Mouse (Mus musculus): ENCODE results near the gene Cd164l2.

The Cd164l2 gene

DNA sequence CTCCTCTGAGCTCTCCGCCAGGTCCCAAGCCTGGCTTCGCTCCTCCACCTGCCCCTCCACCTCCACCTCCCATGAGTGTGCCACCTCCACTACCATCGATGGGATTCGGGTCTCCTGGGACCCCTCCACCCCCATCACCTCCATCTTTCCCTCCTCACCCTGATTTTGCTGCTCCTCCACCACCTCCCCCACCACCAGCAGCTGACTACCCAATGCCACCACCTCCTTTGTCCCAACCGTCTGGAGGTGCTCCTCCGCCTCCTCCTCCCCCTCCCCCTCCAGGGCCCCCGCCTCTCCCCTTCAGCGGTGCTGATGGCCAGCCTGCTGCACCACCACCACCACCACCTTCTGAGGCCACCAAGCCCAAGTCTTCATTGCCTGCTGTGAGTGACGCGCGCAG, 17.4 kb upstream of the Cd164l2 start:
- DNase-seq (ENCODE audit: low read depth, low spot score): no peak

DNA sequence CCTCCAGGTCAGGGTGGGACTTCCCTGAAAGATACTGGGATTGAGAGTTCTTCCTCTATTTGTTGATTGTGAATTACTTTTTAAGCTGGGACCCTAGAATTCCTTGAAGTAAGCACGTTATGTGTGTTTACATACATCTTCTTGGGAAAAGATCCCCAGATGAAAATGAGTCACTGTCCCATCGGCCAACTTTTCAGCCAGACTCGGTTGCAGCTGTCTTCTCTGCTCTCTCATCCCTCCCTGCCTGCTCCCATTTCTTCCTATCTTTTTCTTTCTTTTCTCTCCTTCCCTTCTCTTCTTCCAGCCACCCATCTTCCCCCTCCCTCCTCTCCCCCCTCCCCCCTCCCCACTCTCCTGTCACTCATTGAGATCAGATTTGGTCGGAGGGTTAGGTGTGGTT, 16.9 kb upstream of the Cd164l2 start:
- no peak for DNase-seq (ENCODE audit: low read depth, low spot score)

DNA sequence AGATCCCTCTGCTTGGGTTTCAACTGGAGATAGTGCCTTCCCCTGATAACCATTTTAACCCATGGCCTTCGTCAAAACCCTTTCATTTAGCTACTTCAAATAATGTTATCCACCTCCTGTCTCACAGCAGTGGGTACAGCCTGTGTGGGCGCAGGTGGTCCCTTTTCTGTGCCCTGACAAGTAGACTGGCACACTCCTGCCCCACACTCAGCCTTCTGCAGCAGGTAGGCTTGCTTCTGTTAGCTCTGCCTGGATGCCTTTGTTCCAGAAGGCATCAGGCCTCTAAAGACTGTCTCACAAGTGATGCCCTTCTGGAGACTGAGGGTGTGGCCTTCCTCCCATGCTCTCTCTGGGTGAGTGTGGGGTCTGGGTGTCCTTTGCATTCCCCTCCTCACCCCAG, 15.8 kb upstream of the Cd164l2 start:
- DNase-seq (ENCODE audit: low read depth, low spot score): no peak

DNA sequence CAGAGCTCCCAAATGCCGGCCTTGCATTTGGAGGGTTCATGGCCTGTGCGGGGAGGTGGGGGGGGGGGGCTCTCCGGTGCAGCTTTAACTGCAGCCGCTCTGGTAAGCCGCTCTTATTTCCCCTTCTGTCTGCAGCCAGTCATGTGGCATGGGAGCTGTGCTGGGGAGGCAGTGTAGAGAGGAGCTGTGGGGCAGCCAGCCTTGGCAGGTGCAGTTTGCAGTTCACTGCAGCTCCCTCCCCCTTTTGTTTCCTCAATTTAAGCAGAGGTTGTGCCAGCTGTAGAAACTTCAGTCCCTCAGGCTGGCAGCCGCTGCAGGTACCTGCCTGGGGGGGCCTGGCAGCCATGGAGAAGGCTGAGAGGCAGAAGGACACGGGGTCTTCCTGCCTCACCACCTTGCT, 15.1 kb upstream of the Cd164l2 start:
- DNase-seq (ENCODE audit: low read depth, low spot score): no peak

DNA sequence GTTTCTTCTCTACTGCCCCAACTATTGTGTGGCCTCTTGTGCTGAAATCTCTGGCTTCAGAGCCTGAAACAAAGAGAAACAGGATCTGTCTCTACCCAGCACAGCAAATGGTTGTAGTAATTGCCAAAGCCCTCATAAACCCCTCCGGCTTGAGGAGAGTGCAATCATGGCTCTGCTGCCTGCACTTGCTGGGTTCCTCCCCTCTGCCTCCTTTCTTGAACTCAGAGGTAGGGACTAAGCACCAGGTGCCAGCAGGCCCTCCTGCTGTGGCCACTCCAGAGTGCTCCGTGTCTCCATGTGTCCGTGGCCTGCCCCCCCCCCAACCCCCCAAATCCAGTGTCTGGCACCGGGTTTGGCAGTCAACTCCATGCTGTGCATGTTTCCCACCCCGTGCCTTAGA, 14.6 kb upstream of the Cd164l2 start:
- no peak for DNase-seq (ENCODE audit: low read depth, low spot score)

DNA sequence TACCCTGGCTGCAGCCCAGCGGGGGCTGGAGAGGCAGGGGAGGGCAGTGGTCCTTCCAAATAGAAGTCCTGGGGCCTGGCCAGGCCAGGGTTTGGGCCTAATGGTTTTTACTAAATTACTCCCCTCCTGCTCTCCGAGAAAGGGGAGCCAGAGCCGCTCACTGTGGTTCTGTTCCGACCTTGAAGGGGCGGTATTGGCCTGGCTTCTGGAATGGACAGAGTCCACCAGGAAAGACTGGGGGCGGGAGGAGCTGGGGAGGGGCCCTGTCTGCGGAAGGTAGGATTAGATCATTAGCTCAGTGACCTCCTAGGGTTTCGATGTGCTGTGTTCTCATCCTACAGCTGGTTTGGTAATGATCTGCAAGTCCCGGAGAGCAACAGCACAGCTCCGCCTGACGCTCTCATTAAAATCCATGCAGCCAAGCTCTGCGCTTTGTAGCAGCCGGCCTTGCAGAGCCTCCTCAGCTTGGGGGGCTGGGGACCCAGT, 14.1 kb upstream of the Cd164l2 start:
- no peak for DNase-seq (ENCODE audit: low read depth, low spot score)

DNA sequence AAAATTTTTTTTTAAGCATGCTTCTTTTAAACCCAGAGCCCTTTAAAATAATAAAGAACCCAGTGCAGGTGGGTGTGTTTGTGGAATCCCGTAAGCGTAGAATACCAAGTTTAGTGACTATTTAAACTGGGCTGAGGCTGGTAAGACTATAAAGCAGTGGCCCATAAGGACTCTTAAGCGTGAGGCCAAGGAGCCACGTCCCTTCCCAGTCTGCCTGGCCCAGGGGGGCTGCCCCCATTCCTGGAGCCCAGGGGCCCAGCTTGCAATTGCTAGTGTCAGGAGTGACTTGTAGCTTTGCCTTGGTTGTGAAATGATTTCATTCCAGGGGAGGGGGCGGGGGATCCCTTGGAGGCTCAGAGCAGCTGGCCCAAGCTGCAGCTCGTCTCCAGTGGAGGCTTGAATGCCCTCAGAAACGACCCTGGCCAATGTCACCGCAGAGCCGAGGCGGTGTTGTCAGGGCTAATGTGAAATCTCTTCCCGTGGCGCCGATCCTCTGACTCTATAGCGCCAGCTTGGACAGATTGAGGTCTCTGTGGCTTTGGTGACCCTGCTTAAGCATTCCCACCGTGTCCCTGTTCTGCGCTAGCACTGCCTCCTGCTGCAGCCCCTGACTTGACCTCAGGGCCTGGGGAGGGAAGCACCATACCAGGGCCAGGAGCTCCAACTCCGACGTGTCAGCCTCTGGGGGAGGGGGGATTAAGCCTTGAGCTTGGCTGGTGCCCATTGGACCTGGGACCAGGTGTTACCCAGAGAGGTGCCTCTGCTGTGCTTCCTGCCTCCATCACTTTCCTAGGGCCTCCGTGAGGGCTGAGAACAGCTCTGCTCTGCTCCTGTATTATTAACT, 13.4 kb upstream of the Cd164l2 start:
- no peak for DNase-seq (ENCODE audit: low read depth, low spot score)

DNA sequence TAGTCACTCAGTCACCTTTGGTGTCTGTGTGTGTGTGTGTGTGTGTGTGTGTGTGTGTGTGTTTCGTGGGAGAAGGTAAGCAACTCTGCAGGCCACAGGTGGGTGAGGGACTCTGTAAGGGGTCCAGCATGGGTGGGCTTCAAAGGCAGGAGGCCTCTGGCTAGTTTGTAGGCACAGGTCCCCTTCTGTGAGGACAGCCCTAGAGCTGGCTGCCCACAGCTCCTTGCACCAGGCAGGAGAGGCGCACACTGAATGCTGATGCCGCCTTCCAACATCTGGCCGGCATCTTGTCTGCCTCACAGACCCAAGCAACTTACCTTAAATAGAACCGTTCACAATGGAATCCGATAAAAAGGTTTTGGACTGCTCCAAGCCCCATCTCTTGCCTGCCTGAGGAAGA, 12.2 kb upstream of the Cd164l2 start:
- DNase-seq (ENCODE audit: low read depth, low spot score): no peak

DNA sequence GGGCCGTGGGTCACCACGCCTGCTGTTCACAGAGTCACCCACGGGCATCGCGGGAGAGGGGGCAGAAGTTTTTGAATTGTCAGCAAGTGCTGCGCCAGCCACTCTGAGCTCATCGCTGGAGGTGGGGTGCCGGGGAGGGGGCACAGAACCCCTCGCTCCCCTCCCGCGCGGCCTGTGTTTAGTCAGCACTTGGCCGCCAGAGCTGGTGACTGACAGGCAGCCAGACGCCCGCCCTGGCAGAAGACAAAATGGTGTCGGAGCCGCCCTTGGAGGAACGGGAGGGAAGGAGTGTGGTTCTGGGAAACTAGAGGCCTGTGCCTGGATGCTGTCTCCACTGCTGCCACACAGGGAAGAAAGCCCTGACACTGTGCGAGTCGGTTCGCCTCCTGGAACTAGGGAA, 11.6 kb upstream of the Cd164l2 start:
- DNase-seq (ENCODE audit: low read depth, low spot score): no peak

DNA sequence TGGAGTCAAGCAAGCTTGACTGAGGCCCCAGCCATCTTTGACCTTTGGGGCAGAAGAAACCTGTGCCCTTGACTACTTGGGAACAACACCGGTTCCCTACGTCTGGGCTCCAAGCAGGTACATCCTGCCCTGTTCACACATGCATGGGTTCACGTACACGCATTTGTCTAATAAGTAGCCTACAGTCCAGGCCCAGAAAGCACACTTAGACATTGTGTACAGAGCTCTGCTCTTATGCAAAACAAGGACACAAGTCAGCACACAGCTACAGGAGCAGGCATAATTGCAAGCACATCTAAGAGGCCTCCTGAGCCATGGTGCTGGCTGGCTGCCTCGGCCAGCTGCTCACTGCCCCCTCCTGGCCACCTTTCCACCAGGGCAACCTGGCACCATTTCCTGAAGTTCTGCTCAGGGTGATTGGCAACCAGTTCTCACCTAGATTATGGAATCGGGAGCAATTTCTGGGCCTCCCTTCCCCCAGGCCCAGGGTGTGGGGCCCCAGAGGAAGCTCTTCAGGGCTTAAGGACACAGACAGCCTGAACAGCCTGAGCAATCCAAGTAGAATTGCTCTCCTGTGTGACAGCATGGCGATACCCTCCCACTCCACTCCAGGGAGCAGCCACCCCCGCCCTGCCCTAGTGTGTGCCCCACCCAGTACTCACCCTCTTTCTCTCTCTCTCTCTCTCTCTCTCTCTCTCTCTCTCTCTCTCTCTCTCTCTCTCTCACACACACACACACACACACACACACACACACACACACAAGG, 10.7 kb upstream of the Cd164l2 start:
- DNase-seq (ENCODE audit: low read depth, low spot score): peak; percentile 63

DNA sequence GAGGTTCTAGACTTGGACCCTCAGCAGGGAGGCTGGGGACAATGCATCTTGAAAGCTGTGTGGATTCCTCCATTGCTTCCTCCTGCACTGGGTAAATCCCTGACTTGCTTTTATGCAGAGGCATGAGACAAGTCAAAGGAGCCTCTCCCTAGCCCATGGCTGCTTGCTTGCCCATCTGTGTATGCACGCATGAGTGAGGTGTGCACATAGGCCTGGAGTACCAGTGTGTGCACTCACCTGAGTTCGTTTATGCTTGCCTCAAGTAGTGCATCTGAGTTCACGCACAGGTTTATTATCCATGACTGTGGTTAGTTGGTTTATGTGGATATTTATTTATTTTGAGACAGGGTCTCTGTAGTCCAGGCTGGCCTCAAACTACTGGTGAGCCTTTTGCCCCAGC, 9.7 kb upstream of the Cd164l2 start:
- DNase-seq (ENCODE audit: low read depth, low spot score): no peak

DNA sequence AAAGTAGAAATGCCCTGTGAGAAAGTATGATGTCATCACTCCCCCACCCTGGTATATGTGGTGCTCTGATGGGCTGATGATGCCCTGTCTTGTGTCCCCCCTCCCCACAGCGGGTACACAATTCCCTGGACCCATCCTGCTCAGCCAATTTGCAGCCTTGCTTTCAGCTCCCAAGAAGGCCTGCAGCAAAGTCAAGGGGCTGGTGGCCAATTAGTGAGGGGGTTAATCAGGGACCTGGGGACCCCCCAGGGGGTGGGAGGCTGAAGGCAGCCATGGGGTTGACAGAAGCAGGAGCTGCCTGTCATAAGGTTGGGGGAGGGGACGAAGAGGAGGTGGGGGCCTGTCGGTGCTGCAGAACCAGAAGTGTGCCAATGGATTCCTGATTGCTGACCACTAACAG, 8.3 kb upstream of the Cd164l2 start:
- DNase-seq (ENCODE audit: low read depth, low spot score): no peak

DNA sequence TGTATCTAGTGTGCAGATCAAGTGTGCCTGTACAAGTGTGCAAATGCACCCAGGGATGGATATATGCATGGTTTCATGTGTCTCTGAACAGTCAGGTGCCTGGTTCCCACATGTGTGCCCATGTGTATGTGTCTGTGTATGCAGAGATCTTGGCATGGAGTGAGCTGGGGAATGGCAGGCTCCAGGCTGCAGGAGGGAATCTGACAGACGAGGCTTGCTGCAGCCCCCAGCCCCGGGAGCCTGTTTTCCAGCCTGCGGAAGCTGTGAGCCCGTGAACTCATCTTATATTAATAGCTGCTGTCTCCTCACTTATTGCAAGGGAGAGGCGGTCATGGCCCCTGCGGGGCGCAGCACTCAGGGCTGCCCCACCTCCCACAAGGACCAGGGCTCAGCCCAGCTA, 7.6 kb upstream of the Cd164l2 start:
- no peak for DNase-seq (ENCODE audit: low read depth, low spot score)

DNA sequence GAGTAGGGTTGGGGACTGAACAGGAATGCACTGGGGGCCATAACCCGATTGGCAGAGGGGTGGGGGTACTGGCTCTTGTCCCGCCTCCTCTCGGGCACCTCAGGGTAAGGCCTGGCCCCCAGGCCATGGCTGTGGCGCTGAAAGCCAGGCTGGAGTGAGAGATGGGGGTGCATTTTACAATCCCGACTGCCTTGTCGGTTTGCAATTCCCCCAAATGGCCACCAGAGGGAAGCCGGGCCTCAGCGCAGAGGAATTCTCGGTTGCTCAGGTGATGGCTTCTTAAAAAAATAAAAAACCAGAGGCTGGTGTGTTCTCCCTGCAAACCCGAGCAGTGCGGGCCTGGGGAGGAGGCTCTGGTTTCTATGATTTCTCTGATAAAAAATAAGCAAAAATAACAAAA, 2.6 kb upstream of the Cd164l2 start:
- DNase-seq (ENCODE audit: low read depth, low spot score): peak; percentile 80

DNA sequence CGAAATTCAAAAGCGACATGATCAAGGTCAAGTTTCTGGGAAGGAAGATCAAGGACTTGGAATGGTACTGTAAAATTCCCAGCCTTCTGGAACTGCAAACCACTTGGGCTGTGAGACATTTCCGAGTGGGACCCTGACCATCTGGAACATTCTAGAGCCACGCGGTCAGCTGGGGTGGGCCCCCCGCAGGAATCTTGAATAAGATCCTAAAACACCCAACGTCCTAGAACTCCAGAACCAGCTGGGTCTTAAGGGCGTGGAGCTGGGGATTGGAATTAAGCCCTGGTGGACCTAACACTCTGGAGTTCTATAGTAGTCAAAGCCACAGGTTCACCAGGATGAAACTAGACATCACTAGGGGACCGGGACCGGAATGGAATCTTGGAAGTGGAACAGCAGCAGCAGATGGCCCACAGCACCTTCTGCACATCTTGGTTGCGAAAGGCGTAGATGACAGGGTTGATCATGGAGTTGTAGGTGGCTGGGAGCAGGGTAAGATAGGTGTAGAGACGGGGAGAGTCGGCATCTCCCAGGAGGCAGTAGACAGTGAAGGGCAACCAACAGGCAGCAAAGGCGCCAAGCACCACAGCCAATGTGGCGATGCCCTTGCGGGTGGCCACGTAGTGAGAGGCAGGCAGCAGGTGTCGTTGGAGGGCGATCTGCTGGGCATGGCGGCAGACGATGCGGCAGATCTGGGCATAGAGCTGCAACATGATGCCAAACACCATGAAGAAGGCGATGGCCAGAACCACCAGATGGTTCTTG, 1.7 kb upstream of the Cd164l2 start:
- no peak for DNase-seq (ENCODE audit: low read depth, low spot score)

DNA sequence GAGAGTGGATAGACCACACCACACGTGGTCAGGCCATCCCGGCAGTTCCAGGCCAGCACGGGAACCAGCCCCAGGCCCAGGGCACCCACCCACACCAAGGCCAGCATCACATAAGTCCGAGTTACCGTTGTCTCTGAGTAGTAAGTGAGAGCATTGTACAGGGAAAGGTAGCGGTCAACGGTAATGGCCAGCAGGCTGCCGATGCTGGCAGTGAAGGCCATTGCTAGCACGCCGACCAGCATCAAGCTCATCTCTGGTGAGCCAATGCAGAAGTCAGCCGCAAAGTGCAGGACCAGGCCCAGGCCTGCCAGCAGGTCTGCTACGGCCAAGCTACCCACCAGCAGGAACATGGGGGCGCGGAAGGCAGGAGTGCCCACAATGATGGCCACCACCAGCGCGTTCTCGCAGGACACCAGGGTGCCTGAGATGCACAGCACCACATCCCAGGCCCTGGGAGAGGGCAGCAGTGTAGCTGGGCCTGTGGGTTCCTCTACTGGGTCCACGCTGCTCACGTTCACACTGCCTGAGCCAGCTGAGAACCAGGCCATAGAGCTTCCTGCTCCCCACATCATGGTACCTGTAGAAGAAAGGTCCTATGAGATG, 1.0 kb upstream of the Cd164l2 start:
- no peak for DNase-seq (ENCODE audit: low read depth, low spot score)

DNA sequence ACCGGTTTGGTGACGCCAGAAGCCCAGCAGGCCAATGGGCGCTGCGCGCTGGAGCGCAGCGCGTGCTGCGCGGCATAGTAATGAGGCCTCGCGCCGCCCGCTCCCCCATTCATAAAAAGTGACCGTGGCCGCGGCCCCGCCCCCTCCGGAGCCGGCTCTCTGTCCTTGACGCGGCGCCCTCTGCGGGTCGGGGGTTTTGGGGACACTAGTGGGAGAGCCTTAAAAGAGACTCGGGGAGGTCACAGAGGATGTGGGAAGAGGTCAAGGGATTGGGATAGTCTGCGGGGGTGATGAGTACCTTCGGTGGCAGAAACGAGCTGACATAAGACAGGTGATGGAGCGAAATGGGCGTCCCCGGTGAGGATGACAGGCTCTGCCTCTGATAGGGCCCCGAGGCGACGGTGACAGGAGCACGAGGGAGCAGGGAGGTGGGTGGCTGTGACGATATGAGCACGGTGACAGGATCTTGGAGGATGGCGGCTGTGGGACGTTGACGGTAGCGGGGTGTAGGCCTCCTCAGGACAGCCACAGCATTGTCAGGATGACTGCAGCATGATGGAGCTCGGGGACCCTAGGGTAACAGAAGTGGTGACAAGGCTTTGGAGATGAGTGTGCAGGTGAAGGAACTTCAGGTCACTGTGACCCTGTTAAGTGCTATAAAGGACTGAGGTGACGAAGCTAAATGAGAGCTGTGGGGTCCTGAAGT, 784 bp downstream of the Cd164l2 start:
- DNase-seq (ENCODE audit: low read depth, low spot score): peak; percentile 88

DNA sequence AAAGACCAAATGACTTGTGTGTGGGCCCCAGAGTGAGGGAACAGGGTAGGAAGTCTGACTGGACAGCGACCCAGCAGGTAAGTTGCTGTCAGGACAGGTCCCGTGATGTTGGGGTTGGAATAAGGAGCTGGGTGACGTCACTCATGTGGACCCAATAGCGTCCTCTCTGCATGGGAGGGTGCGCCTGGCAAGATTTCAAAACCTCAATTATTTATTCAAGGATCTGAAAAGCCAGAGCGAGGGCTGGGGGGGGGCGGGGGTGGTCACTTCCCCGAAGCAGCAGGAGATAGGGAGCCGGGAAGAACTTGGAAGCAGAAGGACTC, 1.3 kb downstream of the Cd164l2 start:
- no peak for DNase-seq (ENCODE audit: low read depth, low spot score)

DNA sequence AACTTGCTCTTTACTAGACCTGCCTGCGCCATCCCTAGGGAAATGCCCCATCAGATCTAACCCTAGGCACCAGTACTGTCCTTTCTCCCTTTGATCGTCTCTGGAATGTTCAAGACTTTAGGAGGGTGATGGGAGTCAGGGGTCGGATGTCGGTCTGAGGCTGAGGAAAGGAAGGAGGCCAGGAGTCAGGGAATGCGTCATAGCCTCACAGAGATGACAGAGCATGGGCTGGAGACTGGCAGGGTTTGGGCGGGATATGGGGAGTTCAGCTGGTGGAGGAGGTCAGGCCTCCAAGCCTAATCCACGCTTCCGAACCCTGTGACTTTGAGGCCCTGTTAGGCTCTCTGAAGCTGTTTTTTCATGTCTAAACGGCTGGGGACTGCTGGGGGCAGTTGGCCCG, 1.7 kb downstream of the Cd164l2 start:
- DNase-seq (ENCODE audit: low read depth, low spot score): no peak

DNA sequence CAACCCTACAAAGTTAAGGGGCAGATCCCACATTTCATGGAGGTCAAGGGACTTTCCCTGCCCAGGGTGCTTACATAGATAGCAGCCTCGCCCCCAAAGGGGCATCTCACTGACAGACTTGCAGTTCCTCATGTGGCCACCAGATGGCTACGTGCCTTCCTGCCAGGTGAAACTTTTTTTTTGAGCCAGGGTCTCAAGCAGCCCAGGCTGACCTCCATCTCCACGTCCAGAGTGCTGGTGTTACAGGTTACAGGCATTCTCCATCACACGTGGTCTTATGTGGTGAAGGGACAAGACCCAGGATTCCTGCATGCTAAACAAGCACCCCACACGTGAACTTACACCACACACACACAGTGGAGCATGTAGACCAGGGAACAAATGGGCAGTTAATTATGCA, 5.7 kb downstream of the Cd164l2 start:
- peak; percentile 88 for DNase-seq (ENCODE audit: low read depth, low spot score)

DNA sequence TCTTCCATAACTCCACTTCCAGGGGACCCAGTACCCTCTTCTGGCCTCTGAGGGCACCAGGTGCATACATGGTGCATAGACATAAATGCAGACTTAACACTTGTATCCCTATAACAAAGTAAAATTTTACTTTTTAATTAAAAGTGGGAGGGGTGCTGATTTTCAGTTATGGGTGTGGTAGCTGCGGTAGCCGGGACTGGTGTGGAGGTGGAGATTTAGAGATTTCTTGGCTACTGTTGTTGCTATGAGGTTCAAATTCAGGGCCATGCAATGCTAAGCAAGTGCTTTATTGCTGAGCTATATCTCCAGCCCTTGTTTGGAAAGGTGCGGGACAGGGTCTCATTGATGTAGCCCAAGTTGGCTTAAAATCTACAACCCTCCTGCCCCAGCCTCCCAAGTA, 6.8 kb downstream of the Cd164l2 start:
- DNase-seq (ENCODE audit: low read depth, low spot score): no peak
